Mouse (Mus musculus): ENCODE data around the gene Lipc. TPM values are rescaled to one million over a fixed set of nuclear protein-coding genes. Genes with fewer than 3 reads are reported as not detected.

The Lipc gene
- not detected in 2 replicates for polyA plus RNA-seq (2012; ENCODE audit: insufficient read depth, low replicate concordance)

- Histone ChIP-seq H3K4me1 (peaks cover 43% of the 10 kb centered on the region), H3K4me3 (replicated peaks) (peak within 1 kb of the TSS; percentile 4), H3K36me3 (replicated peaks; ENCODE audit: low read length) (no peaks in the 10 kb centered on the region), H3K9me3 (no peaks in the 10 kb centered on the region), H3K27me3 (replicated peaks) (no peaks in the 10 kb centered on the region)
- TF ChIP-seq FLI1 (IDR thresholded peaks at IDR 0.05; ENCODE audit: low read length): no peak
- TF ChIP-seq GATA1 (IDR thresholded peaks at IDR 0.05; ENCODE audit: borderline replicate concordance, low read length): no peak
Measured at GRCm38 (mm10) chr9:70952126-70952525, at the start of gene Lipc. Gene Lipc (minus strand): TSS chr9:70952226.

- H3K4me3 ChIP-seq (replicated peaks): no peak overlapping the region
Measured at GRCm38 (mm10) chr9:70999161-70999560, 47.1 kb upstream of the Lipc start.

GRCm38 (mm10) chr9:70998719-70999118 is 46.7 kb upstream of the Lipc start:
- TF ChIP-seq GATA1 (IDR thresholded peaks at IDR 0.05; ENCODE audit: borderline replicate concordance, low read length): no peak
- TF ChIP-seq FLI1 (IDR thresholded peaks at IDR 0.05; ENCODE audit: low read length): no peak
- Histone ChIP-seq H3K27me3 (replicated peaks) (peaks cover 1% of the 10 kb centered on the region), H3K9me3 (peaks cover 10% of the 10 kb centered on the region; the same call in 1 of the 2 replicates), H3K4me3 (replicated peaks) (no peak overlapping the region), H3K4me1 (peaks cover 48% of the 10 kb centered on the region), H3K36me3 (replicated peaks; ENCODE audit: low read length) (no peaks in the 10 kb centered on the region)

More at GRCm38 (mm10) chr9:70999161-70999560, 47.1 kb upstream of the Lipc start:
- H3K27me3 ChIP-seq (replicated peaks): peaks cover 1% of the 10 kb centered on the region
- H3K36me3 ChIP-seq (replicated peaks; ENCODE audit: low read length): no peaks in the 10 kb centered on the region
- TF ChIP-seq FLI1 (IDR thresholded peaks at IDR 0.05; ENCODE audit: low read length): no peak
- H3K4me1 ChIP-seq: peaks cover 46% of the 10 kb centered on the region
- H3K9me3 ChIP-seq: peaks cover 10% of the 10 kb centered on the region; the same call in 1 of the 2 replicates

DNA sequence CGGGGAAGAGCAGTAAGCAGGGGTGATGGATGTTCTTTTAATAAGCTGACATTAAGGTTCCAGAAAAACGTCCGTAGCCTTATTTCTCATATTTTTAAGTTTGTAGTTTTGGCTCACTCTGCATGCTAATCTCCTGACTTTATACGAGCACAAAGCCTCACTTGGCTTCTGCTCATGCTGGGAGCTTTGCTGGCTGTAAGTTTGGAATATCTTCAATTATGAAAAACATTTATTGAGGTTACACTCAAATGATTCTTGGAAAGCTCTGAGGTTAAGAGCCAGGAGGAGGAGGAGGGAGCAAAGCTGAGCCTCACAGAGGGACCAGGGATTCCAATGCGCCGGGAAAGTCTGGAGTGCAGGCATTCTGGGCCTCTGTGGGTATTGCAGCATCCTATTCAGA is 41.3 kb upstream of the Lipc start:
- peaks cover 40% of the 10 kb centered on the region for H3K4me1 ChIP-seq
- H3K9me3 ChIP-seq: peaks cover 10% of the 10 kb centered on the region; the same call in 1 of the 2 replicates
- TF ChIP-seq GATA1 (IDR thresholded peaks at IDR 0.05; ENCODE audit: borderline replicate concordance, low read length): no peak
- no peak for TF ChIP-seq FLI1 (IDR thresholded peaks at IDR 0.05; ENCODE audit: low read length)

GRCm38 (mm10) chr9:70991401-70991800 is 39.4 kb upstream of the Lipc start:
- Histone ChIP-seq H3K36me3 (replicated peaks; ENCODE audit: low read length) (no peaks in the 10 kb centered on the region), H3K9me3 (peaks cover 4% of the 10 kb centered on the region; the same call in 1 of the 2 replicates), H3K27me3 (replicated peaks) (no peaks in the 10 kb centered on the region), H3K4me1 (peaks cover 55% of the 10 kb centered on the region), H3K4me3 (replicated peaks) (no peak overlapping the region)
- no peak for TF ChIP-seq GATA1 (IDR thresholded peaks at IDR 0.05; ENCODE audit: borderline replicate concordance, low read length)

More for the DNA sequence above, 41.3 kb upstream of the Lipc start:
- no peaks in the 10 kb centered on the region for H3K36me3 ChIP-seq (replicated peaks; ENCODE audit: low read length)
- no peak overlapping the region for H3K4me3 ChIP-seq (replicated peaks)
- H3K27me3 ChIP-seq (replicated peaks): no peaks in the 10 kb centered on the region

- peaks cover 29% of the 10 kb centered on the region for H3K36me3 ChIP-seq (replicated peaks; ENCODE audit: low read length)
- no peak overlapping the region for H3K4me3 ChIP-seq (replicated peaks)
Measured at GRCm38 (mm10) chr9:70987210-70987609, 35.2 kb upstream of the Lipc start.

GRCm38 (mm10) chr9:70982991-70983480 is 31.0 kb upstream of the Lipc start:
- Histone ChIP-seq H3K4me3 (replicated peaks) (peak overlapping the region; percentile 42), H3K9me3 (peaks cover 47% of the 10 kb centered on the region), H3K27me3 (replicated peaks) (no peaks in the 10 kb centered on the region), H3K4me1 (peaks cover 73% of the 10 kb centered on the region), H3K36me3 (replicated peaks; ENCODE audit: low read length) (peaks cover 49% of the 10 kb centered on the region)
- TF ChIP-seq GATA1 (IDR thresholded peaks at IDR 0.05; ENCODE audit: borderline replicate concordance, low read length): no peak

More at GRCm38 (mm10) chr9:70987210-70987609, 35.2 kb upstream of the Lipc start:
- peaks cover 29% of the 10 kb centered on the region for H3K9me3 ChIP-seq
- no peaks in the 10 kb centered on the region for H3K27me3 ChIP-seq (replicated peaks)
- H3K4me1 ChIP-seq: peaks cover 59% of the 10 kb centered on the region
- TF ChIP-seq FLI1 (IDR thresholded peaks at IDR 0.05; ENCODE audit: low read length) (no peak), GATA1 (IDR thresholded peaks at IDR 0.05; ENCODE audit: borderline replicate concordance, low read length) (no peak)

DNA sequence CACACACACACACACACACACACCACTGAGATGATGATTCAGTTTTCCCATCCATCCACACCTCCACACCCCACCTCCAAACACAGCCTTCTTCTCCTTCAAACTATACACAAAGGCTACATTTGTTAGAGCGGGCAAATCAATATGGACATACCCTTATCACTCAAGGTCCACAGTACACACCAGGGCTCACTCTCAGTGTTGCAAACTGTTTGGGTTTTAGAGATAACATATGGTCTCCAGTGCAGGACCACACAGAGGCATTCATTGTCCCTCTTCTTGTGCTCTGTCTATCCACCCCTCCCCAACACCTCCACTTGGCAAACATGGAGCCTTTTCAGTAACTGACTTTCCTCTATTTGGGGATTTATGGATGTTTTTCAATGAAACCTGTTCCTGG is 29.7 kb upstream of the Lipc start:
- Histone ChIP-seq H3K9me3 (peaks cover 47% of the 10 kb centered on the region), H3K27me3 (replicated peaks) (no peaks in the 10 kb centered on the region), H3K4me1 (peaks cover 73% of the 10 kb centered on the region), H3K36me3 (replicated peaks; ENCODE audit: low read length) (peaks cover 52% of the 10 kb centered on the region), H3K4me3 (replicated peaks) (no peak overlapping the region)
- TF ChIP-seq FLI1 (IDR thresholded peaks at IDR 0.05; ENCODE audit: low read length): no peak
- TF ChIP-seq GATA1 (IDR thresholded peaks at IDR 0.05; ENCODE audit: borderline replicate concordance, low read length): no peak

DNA sequence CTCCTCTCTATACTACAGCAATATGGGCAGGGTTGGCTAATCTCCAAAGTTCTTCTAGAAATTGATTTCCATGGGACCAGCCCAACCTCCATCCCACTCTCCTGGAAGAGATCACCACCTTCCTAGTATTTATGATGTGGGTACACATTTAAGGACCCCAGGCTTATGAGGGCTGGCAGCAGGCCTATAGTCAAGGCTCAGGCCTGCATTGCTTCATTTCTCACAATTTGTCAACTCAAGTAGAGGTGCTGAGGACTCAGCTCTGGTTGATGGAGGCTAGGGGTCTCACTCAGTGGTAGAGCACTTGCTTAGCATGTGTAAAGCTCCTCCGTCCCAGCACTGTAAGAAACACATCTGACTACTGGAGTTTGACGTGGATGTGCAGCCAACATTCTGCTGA is 27.6 kb upstream of the Lipc start:
- peaks cover 51% of the 10 kb centered on the region for H3K36me3 ChIP-seq (replicated peaks; ENCODE audit: low read length)
- no peaks in the 10 kb centered on the region for H3K27me3 ChIP-seq (replicated peaks)
- H3K9me3 ChIP-seq: peaks cover 39% of the 10 kb centered on the region
- no peak for TF ChIP-seq FLI1 (IDR thresholded peaks at IDR 0.05; ENCODE audit: low read length)
- no peak for TF ChIP-seq GATA1 (IDR thresholded peaks at IDR 0.05; ENCODE audit: borderline replicate concordance, low read length)
- peaks cover 83% of the 10 kb centered on the region for H3K4me1 ChIP-seq
- H3K4me3 ChIP-seq (replicated peaks): peak overlapping the region; percentile 21

DNA sequence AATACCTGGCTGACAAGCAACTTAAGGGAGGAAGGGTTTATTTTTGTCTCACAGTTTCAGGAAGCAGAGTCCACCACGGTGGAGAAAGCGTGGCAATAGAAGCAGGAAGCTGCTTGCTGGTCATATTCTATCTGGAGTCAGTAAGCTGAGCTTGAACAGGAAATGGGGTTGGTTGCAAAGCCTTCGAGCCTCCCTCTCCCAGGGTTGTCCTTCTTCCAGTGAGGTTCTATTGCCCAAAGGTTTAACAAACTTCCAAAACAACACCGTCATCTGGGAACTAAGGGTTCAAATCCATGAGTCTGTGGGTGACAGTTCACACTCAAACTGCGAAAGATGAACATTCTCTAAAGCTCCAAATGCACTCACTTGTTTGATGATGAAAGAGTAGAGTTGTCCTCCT is 27.1 kb upstream of the Lipc start:
- H3K36me3 ChIP-seq (replicated peaks; ENCODE audit: low read length): peaks cover 49% of the 10 kb centered on the region
- peaks cover 34% of the 10 kb centered on the region for H3K9me3 ChIP-seq
- TF ChIP-seq GATA1 (IDR thresholded peaks at IDR 0.05; ENCODE audit: borderline replicate concordance, low read length) (no peak), FLI1 (IDR thresholded peaks at IDR 0.05; ENCODE audit: low read length) (no peak)
- peaks cover 83% of the 10 kb centered on the region for H3K4me1 ChIP-seq
- no peaks in the 10 kb centered on the region for H3K27me3 ChIP-seq (replicated peaks)
- H3K4me3 ChIP-seq (replicated peaks): no peak overlapping the region

GRCm38 (mm10) chr9:70977392-70977791 is 25.4 kb upstream of the Lipc start:
- Histone ChIP-seq H3K4me1 (peaks cover 71% of the 10 kb centered on the region), H3K36me3 (replicated peaks; ENCODE audit: low read length) (peaks cover 39% of the 10 kb centered on the region), H3K27me3 (replicated peaks) (no peaks in the 10 kb centered on the region), H3K4me3 (replicated peaks) (no peak overlapping the region), H3K9me3 (peaks cover 26% of the 10 kb centered on the region)
- TF ChIP-seq GATA1 (IDR thresholded peaks at IDR 0.05; ENCODE audit: borderline replicate concordance, low read length): peak; percentile 56; the same call in 1 of the 3 replicates
- peak; percentile 69; the same call in 1 of the 2 replicates for TF ChIP-seq FLI1 (IDR thresholded peaks at IDR 0.05; ENCODE audit: low read length)

Data from megakaryocyte, embryonic 14.5 days (primary cell).